Mouse (Mus musculus) E14TG2a.4 (cell line): ENCODE measurements at regions not wholly inside any gene's neighbourhood (a gene's known extent, or its start where the extent isn't known, plus 50 kb on each side); places are given as distances from the start of the nearest gene placed in this dataset.
"Not testable (repeated sequence)": the region's sequence is repeated elsewhere in the genome, so short reads cannot be mapped to it uniquely, and the experiment has no call there.

Source experiments
- CTCF ChIP-seq: conservative IDR thresholded peaks from 2 replicates; pipeline ENCODE4 v1.5.1; 2014; ENCODE audit warnings: low read length
- NANOG ChIP-seq: IDR thresholded peaks from 2 replicates; pipeline ENCODE4 v1.6.1; 2014; ENCODE audit warnings: borderline replicate concordance, low read length, mixed read lengths
- POU5F1 ChIP-seq: IDR thresholded peaks from 2 replicates; pipeline ENCODE4 v1.6.1; 2014; ENCODE audit warnings: low read length, borderline replicate concordance

GRCm38 (mm10) chr2:171120033-171120802 is 388.6 kb downstream of the Dok5 start:
- not testable (repeated sequence) for TF ChIP-seq CTCF, POU5F1, NANOG
